Mouse (Mus musculus) liver, embryonic 12.5 days (tissue): ENCODE measurements around the gene Rnasel. TPM values are rescaled to one million over a fixed set of nuclear protein-coding genes. Genes with fewer than 3 reads are reported as not detected.

Experiments
- ATAC-seq: fragments of 200-750 bp; cut with Nextera tagmentation; 2 replicates; pipeline ENCODE4 v1.8.0; 2017; ENCODE audit warnings: moderate number of reproducible peaks, mild to moderate bottlenecking, moderate library complexity
- H3K27ac ChIP-seq: fragments of 300-500 bp; sonication (generic); 2 replicates; pipeline ENCODE4 v1.5.1; 2016; ENCODE audit warnings: mild to moderate bottlenecking
- H3K27me3 ChIP-seq: fragments of 300-500 bp; sonication (generic); replicated peaks from 2 replicates; pipeline ENCODE4 v1.6.1; 2016; ENCODE audit warnings: mild to moderate bottlenecking, moderate library complexity
- H3K36me3 ChIP-seq: fragments of 300-500 bp; sonication (generic); 2 replicates; pipeline ENCODE4 v1.6.1; 2016; ENCODE audit warnings: mild to moderate bottlenecking, moderate library complexity
- H3K4me1 ChIP-seq: fragments of 300-500 bp; sonication (generic); 2 replicates; pipeline ENCODE4 v1.6.1; 2016
- H3K4me2 ChIP-seq: fragments of 300-500 bp; sonication (generic); 2 replicates; pipeline ENCODE4 v1.6.1; 2016; ENCODE audit warnings: mild to moderate bottlenecking, moderate library complexity
- H3K4me3 ChIP-seq: fragments of 300-500 bp; sonication (generic); 2 replicates; pipeline ENCODE4 v1.5.1; 2016; ENCODE audit warnings: mild to moderate bottlenecking, moderate library complexity
- H3K9ac ChIP-seq: fragments of 300-500 bp; sonication (generic); 2 replicates; pipeline ENCODE4 v1.6.1; 2016; ENCODE audit warnings: mild to moderate bottlenecking, moderate library complexity
- H3K9me3 ChIP-seq: fragments of 300-500 bp; sonication (generic); replicated peaks from 2 replicates; pipeline ENCODE4 v1.6.1; 2016; ENCODE audit warnings: mild to moderate bottlenecking, moderate library complexity
- WGBS: fragments of 180-500 bp; shearing (Covaris S2); methylation state at CpG from one replicate; pipeline ENCODE4 v1.1.7; 2016; ENCODE audit not compliant: insufficient replicate concordance; 5-methylcytosine and 5-hydroxymethylcytosine counted together
- polyA plus RNA-seq: library from polyadenylated mRNA; unstranded; fragments of >200 nt; fragmentation: Nextera tagmentation; extraction: Ambion mirVana; gene quantifications from 2 replicates; pipeline ENCODE4 v1.2.1, GENCODE M21; 2016

The Rnasel gene
- polyA plus RNA-seq, 1 experiment from 2014 or later = 10.4 TPM

DNA sequence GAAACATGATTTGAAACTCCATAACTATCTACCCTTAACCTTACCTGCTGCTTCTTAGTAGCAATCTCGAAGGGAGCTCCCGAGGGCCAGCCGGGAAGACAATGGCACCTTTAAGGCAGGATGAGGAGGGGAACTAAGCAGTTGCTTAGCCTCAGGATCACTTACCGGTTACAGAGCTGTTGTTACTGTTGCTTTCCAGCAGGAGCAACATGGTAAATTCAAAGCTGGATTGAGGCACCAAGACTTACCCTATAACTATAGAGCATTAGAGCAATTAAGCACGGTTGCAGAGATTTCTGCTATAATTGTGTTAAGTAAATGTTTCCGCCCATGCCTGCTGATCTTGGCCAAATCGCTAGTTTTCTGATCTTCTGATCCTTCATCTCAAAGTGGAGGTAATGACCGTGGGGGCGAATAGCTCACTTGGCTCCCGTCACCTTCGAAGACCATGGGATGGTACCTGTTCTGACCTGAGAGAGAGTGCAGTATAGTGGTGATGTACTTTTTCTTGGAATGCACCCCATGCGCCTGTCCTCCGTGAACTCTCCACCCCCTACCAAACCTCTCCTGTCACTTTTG lies 9.7 kb upstream of the Rnasel start:
- Histone ChIP-seq H3K27me3 (peaks cover 73% of the 10 kb centered on the region), H3K4me1 (0 out of 2 replicates have a peak, but pooled peaks cover 5% of the 10 kb centered on the region), H3K4me3 (peak overlapping the region; percentile 28; the same call in 1 of the 2 replicates), H3K27ac (no peak overlapping the region), H3K9me3 (no peaks in the 10 kb centered on the region), H3K9ac (no peak overlapping the region), H3K4me2 (peak overlapping the region; percentile 56), H3K36me3 (no peaks in the 10 kb centered on the region)
- WGBS = 15% methylated on average over 13 of the region's 13 CpGs
- ATAC-seq = no peak

DNA sequence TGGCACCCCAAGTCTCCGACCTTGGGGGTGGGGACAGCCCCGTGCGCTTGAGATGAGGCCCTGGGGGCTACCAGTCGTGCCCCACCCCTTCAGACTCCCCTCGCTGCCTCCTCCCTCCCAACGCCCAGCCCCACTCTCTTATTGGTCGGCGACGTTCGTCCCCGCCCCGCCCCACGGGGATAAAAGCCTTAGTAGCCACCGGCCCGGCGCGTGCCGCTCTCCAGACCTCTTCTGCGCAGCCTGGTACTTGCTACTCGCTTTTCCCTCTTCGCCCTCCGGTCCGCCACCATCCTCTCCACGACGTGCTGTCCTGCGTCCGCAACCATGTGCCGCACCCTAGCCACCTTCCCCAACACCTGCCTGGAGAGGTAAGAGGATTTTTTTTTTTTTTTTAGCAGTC lies 9.1 kb upstream of the Rnasel start, which contains the start of gene Rgs16:
Rgs16 (plus strand) TSS at position 205 of the 400 bp plus-strand sequence.
- peaks cover 68% of the 10 kb centered on the region for H3K27me3 ChIP-seq
- peak; percentile 45; the same call in 1 of the 2 replicates for ATAC-seq
- H3K36me3 ChIP-seq = no peaks in the 10 kb centered on the region
- H3K9ac ChIP-seq = no peak within 1 kb of the TSS
- peak within 1 kb of the TSS; percentile 56 for H3K4me2 ChIP-seq
- no peaks in the 10 kb centered on the region for H3K9me3 ChIP-seq
- H3K27ac ChIP-seq = no peak within 1 kb of the TSS
- H3K4me1 ChIP-seq = 0 out of 2 replicates have a peak, but pooled peaks cover 5% of the 10 kb centered on the region
- peak within 1 kb of the TSS; percentile 28 for H3K4me3 ChIP-seq
- WGBS = under 1% methylated on average over 27 of the region's 28 CpGs

DNA sequence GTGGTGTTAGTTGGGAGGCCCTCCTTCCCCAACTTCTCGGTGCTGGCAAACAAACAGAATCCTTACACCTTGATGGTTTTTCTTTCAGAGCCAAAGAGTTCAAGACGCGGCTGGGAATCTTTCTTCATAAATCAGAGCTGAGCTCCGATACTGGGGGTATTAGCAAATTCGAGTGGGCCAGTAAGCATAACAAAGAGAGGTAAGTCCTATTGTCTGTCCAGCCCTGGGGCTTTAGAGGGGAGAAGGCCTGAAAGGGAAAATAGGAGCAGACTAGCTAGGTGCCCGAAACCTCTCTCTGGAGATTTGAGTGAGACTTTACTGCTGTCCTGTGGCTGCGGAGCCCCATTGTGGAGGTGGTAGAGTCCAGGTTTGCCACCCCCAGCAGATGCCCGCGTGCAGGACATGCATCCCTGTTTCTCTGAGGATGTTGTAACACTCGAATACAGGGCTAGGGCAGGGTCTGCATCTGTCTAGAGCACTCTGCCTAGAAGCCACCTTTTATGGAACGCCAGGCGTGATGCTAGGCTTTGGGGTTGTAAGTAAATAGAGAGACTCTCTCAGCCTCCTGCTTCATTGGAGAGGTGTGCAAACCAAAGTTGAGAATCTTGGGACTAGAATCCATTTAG lies 8.3 kb upstream of the Rnasel start:
- peak overlapping the region; percentile 56 for H3K4me2 ChIP-seq
- 0 out of 2 replicates have a peak overlapping the region, but pooled peaks have one; percentile 28 for H3K4me3 ChIP-seq
- no peak overlapping the region for H3K9ac ChIP-seq
- peaks cover 61% of the 10 kb centered on the region for H3K27me3 ChIP-seq
- no peak for ATAC-seq
- H3K27ac ChIP-seq = no peak overlapping the region
- no peaks in the 10 kb centered on the region for H3K36me3 ChIP-seq
- 0 out of 2 replicates have a peak, but pooled peaks cover 5% of the 10 kb centered on the region for H3K4me1 ChIP-seq
- 39% methylated on average over 12 of the region's 12 CpGs for WGBS
- H3K9me3 ChIP-seq = no peaks in the 10 kb centered on the region

DNA sequence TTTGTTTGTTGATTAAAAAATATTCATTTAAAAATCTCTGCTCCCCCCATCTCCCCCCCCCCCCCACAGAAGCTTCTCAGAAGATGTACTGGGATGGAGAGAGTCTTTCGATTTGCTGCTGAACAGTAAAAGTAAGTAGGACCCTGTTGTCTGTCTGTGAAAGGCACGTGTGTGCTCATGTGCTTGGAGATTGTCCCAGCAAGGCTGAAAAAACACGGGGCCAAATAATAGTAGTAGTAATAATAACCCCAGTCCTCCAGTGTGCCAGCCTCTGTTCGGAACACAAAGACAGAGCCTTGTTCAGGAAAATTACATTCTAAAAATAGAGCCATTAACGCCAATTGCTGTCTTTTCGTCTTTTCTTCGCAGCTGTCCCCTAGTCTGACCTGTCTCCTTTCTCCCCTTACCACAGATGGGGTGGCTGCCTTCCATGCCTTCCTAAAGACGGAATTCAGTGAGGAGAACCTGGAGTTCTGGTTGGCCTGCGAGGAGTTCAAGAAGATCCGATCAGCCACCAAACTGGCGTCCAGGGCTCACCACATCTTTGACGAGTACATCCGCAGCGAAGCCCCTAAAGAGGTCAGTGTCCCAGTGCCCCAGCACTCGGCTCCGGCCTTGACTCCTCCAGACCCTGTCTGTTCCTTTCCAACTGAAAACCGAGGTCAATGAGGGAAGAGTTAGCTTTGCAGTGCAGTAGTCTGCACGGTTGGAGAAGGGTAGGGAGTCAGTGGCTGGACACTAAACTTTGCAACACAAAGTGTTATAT lies 7.5 kb upstream of the Rnasel start:
- H3K4me1 ChIP-seq = peaks cover 5% of the 10 kb centered on the region; the same call in 1 of the 2 replicates
- no peak overlapping the region for H3K4me3 ChIP-seq
- no peaks in the 10 kb centered on the region for H3K9me3 ChIP-seq
- peaks cover 54% of the 10 kb centered on the region for H3K27me3 ChIP-seq
- no peak overlapping the region for H3K4me2 ChIP-seq
- no peak overlapping the region for H3K27ac ChIP-seq
- H3K36me3 ChIP-seq = no peaks in the 10 kb centered on the region
- H3K9ac ChIP-seq = no peak overlapping the region
- ATAC-seq = no peak
- 60% methylated on average over 18 of the region's 18 CpGs for WGBS

DNA sequence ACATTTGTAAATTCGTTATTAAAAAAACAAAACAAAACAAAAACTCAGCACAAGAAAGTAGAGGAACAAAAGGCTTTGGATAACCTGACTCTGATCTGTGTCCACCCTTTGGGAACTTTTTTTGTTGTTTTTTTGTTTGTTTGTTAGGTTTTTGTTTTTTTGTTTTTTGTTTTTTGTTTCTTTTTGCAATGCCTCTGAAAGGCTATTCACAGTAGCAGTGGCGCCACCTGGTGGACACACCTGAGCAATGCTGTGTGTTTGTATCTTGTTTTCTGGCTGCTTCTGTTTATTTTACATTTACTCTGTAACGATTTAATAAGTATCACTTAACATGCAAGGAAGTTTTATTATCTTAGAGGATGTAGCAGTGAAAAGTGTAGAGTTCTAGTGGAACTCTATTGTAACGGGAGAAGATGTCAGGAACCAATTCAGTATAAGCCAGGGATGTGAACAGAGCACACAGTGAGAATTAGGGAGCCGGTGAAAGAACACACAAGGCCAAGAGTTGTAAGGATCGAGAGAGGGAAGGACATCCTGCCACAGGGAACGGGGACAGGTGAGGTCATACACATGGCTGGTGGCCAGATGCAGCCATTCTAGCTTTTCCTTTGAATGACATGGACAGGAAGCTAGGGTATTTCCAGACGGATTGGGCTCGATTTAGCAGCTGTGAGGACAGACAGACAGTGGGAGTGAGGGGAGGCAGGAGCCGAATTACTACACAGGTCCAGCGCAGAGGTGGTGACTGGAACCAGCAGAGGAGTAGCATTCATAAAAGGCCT lies 6.7 kb upstream of the Rnasel start:
- Histone ChIP-seq H3K4me3 (no peak overlapping the region), H3K4me2 (no peak overlapping the region), H3K9me3 (no peaks in the 10 kb centered on the region), H3K4me1 (peaks cover 11% of the 10 kb centered on the region), H3K27ac (no peak overlapping the region), H3K9ac (no peak overlapping the region), H3K27me3 (peaks cover 45% of the 10 kb centered on the region), H3K36me3 (no peaks in the 10 kb centered on the region)
- no peak for ATAC-seq
- 44% methylated on average over 11 of the region's 11 CpGs for WGBS

DNA sequence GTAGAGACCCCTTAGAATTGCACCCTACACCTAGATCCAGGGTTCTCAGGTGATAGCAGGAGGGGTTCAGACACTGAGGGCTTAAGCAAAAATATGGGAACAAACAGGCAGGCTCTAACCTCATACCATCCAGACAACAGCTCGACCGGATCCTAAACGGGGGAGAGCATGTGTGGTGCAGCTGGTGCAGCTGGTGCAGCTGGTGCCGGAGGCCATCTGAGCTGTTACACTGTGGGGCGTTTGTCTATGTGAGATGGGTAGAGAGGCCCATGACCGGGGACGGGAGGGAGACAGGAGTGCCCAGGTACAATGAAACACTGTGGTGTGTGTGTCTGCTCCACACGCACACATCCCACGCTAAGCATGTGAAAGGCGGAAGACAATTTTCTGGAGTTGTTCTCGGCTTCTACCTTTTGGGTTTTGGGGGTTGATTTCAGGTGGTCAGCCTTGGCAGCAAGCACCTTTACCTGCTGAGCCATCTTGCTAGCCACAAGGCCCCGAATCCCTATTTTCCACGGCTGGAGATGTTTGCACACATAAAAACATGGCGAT lies 3.0 kb upstream of the Rnasel start:
- no peaks in the 10 kb centered on the region for H3K36me3 ChIP-seq
- H3K4me1 ChIP-seq = peaks cover 36% of the 10 kb centered on the region
- H3K9me3 ChIP-seq = no peaks in the 10 kb centered on the region
- no peak overlapping the region for H3K27ac ChIP-seq
- H3K27me3 ChIP-seq = peaks cover 9% of the 10 kb centered on the region
- no peak overlapping the region for H3K4me3 ChIP-seq
- H3K4me2 ChIP-seq = no peak overlapping the region
- H3K9ac ChIP-seq = no peak overlapping the region
- ATAC-seq = no peak
- 79% methylated on average over 14 of the region's 14 CpGs for WGBS

DNA sequence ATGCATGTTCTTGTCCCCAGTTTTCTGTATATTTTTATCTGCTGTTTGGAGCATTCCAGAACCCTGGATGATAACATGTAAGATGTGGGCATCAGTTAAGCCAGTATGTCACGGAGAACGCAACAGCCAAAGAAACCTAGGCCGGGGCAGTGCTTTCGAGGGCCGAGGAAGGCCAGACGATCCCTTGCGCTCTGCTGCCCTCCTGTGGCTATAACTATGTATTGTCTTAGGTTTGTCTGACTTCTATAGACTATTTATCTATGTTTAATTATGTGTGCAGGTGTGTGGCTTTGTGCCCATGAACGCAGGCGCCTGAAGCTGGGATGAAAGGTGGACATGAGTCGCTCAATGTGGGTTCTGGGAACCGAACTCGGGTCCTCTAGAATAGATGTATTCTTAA lies 2.5 kb upstream of the Rnasel start:
- no peak overlapping the region for H3K27ac ChIP-seq
- WGBS = 4% methylated on average over 12 of the region's 12 CpGs
- H3K9ac ChIP-seq = no peak overlapping the region
- H3K36me3 ChIP-seq = no peaks in the 10 kb centered on the region
- H3K4me2 ChIP-seq = no peak overlapping the region; the same call in 1 of the 2 replicates
- no peak overlapping the region for H3K4me3 ChIP-seq
- ATAC-seq = no peak
- H3K9me3 ChIP-seq = no peaks in the 10 kb centered on the region
- H3K4me1 ChIP-seq = peaks cover 42% of the 10 kb centered on the region
- H3K27me3 ChIP-seq = peaks cover 4% of the 10 kb centered on the region

DNA sequence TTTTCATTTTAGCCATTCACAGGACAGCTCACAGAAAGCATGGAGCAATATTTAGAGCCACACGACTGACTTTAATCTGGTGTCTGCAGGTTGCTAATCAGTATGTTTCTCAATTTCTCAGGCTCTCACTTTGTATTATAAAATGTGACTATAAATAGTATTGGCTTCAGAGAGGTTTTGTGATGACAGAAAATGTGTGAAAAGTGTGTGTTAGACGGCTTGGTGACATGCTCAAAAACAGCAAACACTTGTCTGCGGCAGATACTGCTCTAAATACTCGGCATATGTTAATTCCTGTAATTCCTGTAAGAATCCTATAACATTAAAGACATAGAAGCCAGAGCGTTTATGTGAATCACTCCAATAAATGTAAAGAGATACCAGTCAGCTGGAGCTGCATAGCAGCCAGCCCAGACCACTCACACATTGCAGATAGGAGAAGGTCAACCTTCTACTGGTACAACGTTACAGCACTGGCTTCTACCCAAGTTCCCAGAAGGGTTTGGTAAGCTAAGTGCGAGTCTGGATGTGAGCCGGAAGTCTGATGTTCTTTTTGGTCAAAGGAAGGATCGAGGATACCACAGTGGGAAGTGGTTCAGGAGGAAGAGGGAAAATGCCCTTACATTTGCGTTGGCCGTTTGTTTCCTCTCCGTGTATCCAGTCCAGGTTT lies 1.2 kb upstream of the Rnasel start:
- H3K27me3 ChIP-seq = no peaks in the 10 kb centered on the region
- peaks cover 52% of the 10 kb centered on the region for H3K4me1 ChIP-seq
- H3K9me3 ChIP-seq = no peaks in the 10 kb centered on the region
- peak overlapping the region; percentile 65 for H3K4me2 ChIP-seq
- 54% methylated on average over 12 of the region's 12 CpGs for WGBS
- no peaks in the 10 kb centered on the region for H3K36me3 ChIP-seq
- H3K27ac ChIP-seq = peak overlapping the region; percentile 87
- no peak for ATAC-seq
- H3K4me3 ChIP-seq = peak overlapping the region; percentile 56; the same call in 1 of the 2 replicates
- H3K9ac ChIP-seq = peak overlapping the region; percentile 67; the same call in 1 of the 2 replicates

DNA sequence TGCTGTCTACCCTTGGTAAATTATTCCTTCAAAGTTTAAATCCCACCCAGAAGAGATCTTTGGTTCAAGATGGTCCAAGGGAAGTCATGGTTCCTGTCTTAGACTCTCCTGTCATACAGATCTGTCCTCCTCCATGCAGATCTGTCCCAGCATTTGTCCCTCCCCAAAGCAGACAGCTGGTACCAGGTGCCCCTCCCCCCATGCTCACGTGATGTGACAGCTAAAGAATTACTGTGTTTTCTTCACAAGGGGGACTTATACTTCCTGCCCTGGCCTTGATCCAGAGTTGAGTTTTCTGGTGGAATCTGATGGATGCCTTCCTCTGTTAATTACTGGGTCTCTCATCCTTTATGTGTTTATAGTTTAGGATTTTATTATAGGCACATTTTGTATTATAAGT lies 677 bp upstream of the Rnasel start:
- Histone ChIP-seq H3K27ac (peak overlapping the region; percentile 87), H3K36me3 (peaks cover under 1% of the 10 kb centered on the region; the same call in 1 of the 2 replicates), H3K4me2 (peak overlapping the region; percentile 65), H3K9me3 (no peaks in the 10 kb centered on the region), H3K4me3 (peak overlapping the region; percentile 56), H3K27me3 (no peaks in the 10 kb centered on the region), H3K9ac (peak overlapping the region; percentile 67), H3K4me1 (peaks cover 52% of the 10 kb centered on the region)
- WGBS = 0% methylated on average over 1 of the region's 1 CpGs
- peak; percentile 21; the same call in 1 of the 2 replicates for ATAC-seq

DNA sequence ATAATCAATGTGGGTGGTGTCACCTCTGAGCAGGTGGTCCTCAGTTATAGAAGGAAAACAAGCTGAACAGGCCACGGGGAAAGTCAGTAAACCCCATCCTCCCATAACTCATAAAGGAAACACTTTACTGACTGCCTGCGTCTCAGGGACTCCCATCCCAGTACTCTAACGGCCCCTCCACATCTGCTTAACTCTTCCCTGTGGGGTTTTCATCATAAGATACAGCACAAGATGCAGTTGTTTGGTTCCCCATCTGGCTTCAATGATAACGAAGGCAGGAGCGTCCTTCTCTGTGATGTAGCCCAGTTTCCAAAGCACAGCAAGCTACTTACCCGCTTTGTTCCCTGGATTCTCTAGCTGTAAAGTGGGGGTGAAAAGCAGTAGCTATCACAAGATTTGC lies 828 bp downstream of the Rnasel start:
- H3K4me1 ChIP-seq = peaks cover 57% of the 10 kb centered on the region
- H3K27ac ChIP-seq = peak overlapping the region; percentile 87
- WGBS = 28% methylated on average over 6 of the region's 6 CpGs
- peak overlapping the region; percentile 56 for H3K4me3 ChIP-seq
- H3K36me3 ChIP-seq = peaks cover 6% of the 10 kb centered on the region; the same call in 1 of the 2 replicates
- no peaks in the 10 kb centered on the region for H3K9me3 ChIP-seq
- H3K9ac ChIP-seq = peak overlapping the region; percentile 67
- H3K27me3 ChIP-seq = no peaks in the 10 kb centered on the region
- ATAC-seq = peak; percentile 75
- H3K4me2 ChIP-seq = peak overlapping the region; percentile 65
